Mouse (Mus musculus) stomach, postnatal 0 days (tissue): ENCODE measurements around the gene Ngdn.

Experiments used
- CTCF ChIP-seq: IDR thresholded peaks from 2 replicates; pipeline ENCODE4 v1.5.1; 2016; ENCODE audit warnings: antibody characterized with exemption, low read depth, mild to moderate bottlenecking, moderate library complexity
- EP300 ChIP-seq: optimal IDR thresholded peaks from 2 replicates; pipeline ENCODE3; 2016; ENCODE audit warnings: antibody characterized with exemption

DNA sequence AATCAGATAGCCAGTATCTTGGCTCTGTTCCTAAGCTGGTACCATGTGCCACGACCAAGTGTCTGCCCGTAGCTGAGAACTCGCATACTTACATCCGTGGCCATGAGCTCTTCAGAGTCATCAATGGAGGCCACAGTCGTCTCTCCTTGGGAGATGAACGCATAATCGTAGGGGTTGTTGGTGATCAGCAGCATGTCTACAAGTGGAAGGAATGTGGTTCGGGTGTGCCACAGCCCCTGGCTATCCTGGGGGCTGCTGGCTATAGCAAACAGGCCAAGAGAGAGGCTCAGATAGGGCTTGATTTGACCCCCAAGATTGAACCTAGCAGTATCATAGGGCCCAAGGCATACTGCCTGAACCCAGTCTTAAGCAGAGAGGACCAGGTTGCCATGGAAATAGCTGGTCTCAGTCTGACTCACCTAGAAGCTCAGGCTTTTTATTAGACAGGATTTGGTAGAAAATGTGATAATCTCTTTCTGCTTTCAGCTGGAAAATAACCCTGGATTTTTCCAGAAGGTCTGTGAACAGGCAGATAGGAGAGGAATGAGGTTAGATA is 25.3 kb upstream of the Ngdn start:
- TF ChIP-seq CTCF (no peak), EP300 (no peak)
